ENCODE assay signal across 15 mouse cellular contexts in genomic region chr3:102127114-102127513, GRCm38 (mm10). TPM values are rescaled to one million over a fixed set of nuclear protein-coding genes. Genes with fewer than 3 reads are reported as not detected.
"Had no signal": no experiment of that assay in that cellular context is flagged by ENCODE, and none has a peak within 500 bp of the region (broad histone marks: within the 10 kb centered on the region; RNA-seq: fewer than 3 reads in every experiment).

No protein-coding gene starts in this region.

- H3K4me1 ChIP-seq: limb, embryonic 10.5 days had no signal

- H3K4me2 ChIP-seq: hindbrain, embryonic 13.5 days; liver, embryonic 12.5 days; midbrain, embryonic 13.5 days had no signal

- H3K36me3 ChIP-seq: hindbrain, embryonic 13.5 days; limb, embryonic 10.5 days; liver, embryonic 12.5 days; midbrain, embryonic 13.5 days had no signal

- H3K27ac ChIP-seq: hindbrain, embryonic 13.5 days; hindbrain, postnatal 0 days; kidney, postnatal 0 days; layer of hippocampus, adult 2 months; limb, embryonic 10.5 days; liver, embryonic 12.5 days; midbrain, embryonic 13.5 days had no signal

- DNase-seq: kidney, adult 11 months; kidney, adult 9 months; kidney, postnatal 4 days; liver, postnatal 0 days; right cerebral cortex, adult 18-20 months; right cerebral cortex, postnatal 25 days; thymus, postnatal 4 days had no signal

- H3K9me3 ChIP-seq: hindbrain, embryonic 13.5 days; limb, embryonic 10.5 days; liver, embryonic 12.5 days; midbrain, embryonic 13.5 days had no signal

- ATAC-seq: hindbrain, postnatal 0 days; liver, embryonic 12.5 days; liver, postnatal 0 days; midbrain, embryonic 13.5 days had no signal

- H3K27me3 ChIP-seq: hindbrain, embryonic 13.5 days; liver, embryonic 12.5 days; midbrain, embryonic 13.5 days had no signal

- H3K9ac ChIP-seq: hindbrain, embryonic 13.5 days; liver, embryonic 12.5 days; liver, postnatal 0 days; midbrain, embryonic 13.5 days had no signal

- H3K4me3 ChIP-seq: hindbrain, embryonic 13.5 days; layer of hippocampus, adult 2 months; limb, embryonic 10.5 days; liver, embryonic 12.5 days; midbrain, embryonic 13.5 days had no signal

RNA-seq across cellular contexts. Expression of gene Casq2, which starts 40.9 kb away (rescaled TPM):
- total RNA-seq: megakaryocyte progenitor cell, adult 5-6 weeks had no signal
